Mouse (Mus musculus): ENCODE measurements around the gene Hbq1b.

The Hbq1b gene

DNA sequence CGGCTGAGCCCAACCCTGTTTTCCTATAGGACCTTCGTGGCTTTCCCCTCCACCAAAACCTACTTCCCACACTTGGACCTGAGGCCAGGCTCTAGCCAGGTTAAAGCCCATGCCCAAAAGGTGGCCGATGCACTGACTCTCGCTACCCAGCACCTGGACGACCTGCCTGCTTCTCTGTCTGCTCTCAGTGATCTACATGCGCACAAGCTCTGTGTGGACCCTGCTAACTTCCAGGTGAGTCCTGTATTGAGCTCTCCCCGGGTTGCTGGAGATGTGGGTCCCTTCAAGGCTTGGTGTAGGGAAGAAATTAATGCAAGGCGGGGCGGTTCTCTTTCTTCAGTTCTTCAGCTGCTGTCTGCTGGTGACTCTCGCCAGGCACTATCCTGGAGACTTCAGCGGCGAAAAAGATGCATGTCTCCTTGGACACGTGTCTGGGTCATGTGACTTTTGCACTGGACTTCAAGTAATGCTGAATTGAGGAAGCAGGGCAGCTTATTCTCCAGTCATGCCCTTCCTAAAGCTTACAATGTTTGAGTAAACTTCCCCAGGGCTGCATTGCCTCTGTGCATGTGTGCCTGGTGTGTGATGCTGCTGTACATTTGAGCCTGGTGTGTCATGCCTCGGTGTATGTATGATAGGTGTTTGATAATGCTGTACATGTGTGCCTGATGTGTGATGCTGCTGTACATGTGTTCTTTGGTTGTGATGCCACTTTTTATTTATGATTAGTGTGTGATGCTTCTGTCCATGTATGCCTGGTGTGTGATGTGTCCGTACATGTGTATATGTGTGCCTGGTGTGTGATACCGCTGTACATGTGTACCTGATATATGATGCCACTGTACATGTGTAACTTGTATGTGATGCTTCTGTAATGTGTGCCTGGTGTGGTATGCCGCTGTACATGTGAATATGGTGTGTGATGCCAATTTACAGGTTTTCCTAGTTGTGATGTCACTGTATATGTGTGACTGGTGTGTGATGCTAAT, 13.8 kb downstream of the Hbq1b start:
- DNase-seq (ENCODE audit: low read depth) = no peak

DNA sequence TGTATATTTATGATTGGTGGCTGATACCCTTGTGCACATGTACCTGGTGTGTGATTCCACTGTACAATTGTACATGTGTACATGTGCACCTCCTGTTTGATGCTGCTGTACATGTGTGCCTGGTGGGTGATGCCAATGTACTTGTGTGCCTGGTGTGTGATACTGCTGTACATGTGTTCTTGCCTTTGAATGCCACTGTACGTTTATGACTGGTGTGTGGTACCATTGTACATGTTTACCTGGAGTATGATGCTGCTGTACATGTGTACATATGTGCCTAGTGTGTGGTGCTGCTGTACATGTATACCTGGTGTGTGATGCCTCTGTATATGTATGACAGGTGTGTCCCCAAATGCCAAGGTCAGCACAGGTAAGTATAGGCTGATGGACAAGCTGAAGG, 14.7 kb downstream of the Hbq1b start:
- DNase-seq (ENCODE audit: low read depth) = no peak

GRCm38 (mm10) chr11:32302824-32303419, 16.2 kb downstream of the Hbq1b start:
- DNase-seq (ENCODE audit: low read depth) = no peak

GRCm38 (mm10) chr11:32303455-32303854, 16.7 kb downstream of the Hbq1b start:
- no peak for DNase-seq (ENCODE audit: low read depth)

DNA sequence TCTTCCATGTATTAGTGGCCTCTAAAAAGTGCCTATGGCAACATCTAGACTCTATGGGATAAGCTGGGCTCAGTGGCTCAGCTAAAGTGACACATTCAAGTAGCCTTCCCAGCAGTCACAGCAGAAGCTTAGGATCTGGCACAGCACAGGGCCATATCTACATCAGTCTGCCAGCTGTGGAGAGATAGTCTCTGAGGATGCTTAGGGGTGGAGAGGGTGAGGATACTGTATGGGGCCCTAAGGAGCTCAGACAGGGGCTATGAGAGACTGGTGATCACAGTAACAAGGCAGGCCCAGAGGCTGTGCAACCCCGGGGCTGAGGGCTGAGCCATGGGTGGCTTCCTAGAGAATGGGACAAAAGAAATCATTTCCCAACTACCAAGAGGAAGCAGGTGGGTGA, 20.2 kb downstream of the Hbq1b start:
- no peak for DNase-seq (ENCODE audit: low read depth)

GRCm38 (mm10) chr11:32309446-32309845, 22.7 kb downstream of the Hbq1b start:
- DNase-seq (ENCODE audit: low read depth) = no peak

DNA sequence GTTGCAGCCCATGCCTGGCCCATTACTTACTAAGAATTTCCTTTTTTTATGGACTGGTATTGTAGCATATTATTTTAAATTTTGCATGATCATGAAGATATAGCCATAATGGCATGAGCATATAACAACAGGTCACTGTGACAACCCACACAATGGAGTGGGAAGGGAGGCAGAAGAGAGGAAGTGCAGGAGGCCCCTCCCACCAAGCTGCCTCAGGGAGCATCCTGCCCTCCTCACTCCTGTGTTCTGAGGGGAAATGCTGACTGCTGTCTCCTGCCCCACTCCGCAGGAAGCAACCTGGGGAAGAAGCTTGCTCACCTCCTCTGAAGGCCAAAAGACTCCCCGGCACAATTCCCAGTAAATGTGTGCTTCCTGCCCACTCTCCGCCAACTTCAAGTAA, 23.2 kb downstream of the Hbq1b start:
- no peak for DNase-seq (ENCODE audit: low read depth)

DNA sequence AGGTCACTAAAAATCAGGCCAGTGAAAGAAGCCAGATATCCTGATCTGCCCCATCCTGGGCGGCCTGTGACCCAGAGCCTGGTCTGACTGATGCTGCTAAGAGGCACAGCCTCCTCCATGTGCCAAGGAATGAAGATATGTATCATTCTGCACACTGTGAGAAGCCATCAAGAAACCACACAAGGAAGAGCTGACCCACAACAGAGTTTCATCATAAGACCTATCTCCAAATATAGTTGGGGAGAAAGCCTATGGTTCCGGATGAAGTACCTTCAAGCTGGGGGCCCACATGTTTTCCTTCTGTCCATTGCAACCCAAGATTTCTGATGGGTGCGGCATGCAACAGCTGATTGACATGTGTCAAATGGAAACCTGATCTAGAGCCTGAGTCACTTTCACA, 29.2 kb downstream of the Hbq1b start:
- no peak for DNase-seq (ENCODE audit: low read depth)

GRCm38 (mm10) chr11:32320507-32321195, 33.9 kb downstream of the Hbq1b start:
- DNase-seq (ENCODE audit: low read depth) = peak; percentile 23

GRCm38 (mm10) chr11:32321196-32321565, 34.4 kb downstream of the Hbq1b start:
- DNase-seq (ENCODE audit: low read depth) = peak; percentile 24

GRCm38 (mm10) chr11:32324609-32325008, 37.8 kb downstream of the Hbq1b start:
- no peak for DNase-seq (ENCODE audit: low read depth)

DNA sequence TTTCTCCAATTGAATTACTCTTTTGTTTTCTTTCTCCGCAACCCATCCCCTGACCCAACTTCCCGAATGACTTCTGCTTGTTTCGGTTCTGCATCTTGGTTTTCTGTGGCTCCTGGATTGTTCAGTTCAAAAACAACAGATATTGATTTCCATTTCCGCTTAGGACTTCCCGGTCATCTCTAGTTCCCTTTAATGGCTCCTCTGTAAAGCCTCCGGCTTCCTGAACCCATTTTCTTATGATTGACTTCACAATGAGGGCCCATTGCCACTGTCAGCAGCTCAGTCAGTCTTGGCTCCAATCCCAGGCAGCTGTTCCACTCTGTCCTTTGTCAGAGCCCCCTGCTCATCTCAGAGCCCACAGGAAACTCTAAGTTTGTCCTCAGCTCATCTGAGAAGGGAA, 44.3 kb downstream of the Hbq1b start:
- no peak for DNase-seq (ENCODE audit: low read depth)

DNA sequence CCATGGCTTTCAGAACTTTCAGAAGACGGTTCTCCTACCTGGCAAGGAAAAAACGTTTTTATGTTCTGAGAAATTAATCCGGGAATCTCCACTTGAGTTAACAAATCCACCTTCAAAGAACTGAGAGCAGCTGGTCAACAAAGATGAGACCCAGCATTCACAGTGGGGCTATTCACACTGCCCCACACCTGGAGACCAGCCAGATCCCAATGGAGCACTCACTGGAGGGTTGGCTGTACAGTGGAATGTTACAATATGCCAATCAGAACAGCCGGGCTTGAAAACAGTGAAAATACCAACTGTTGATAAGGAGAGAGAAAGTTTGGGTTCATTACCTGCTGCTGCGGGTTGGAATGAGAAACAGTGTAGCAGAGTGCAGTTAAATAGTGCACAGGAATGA, 45.1 kb downstream of the Hbq1b start:
- DNase-seq (ENCODE audit: low read depth) = no peak

- no peak for DNase-seq (ENCODE audit: low read depth)
Measured at GRCm38 (mm10) chr11:32333235-32333634, 46.5 kb downstream of the Hbq1b start.

GRCm38 (mm10) chr11:32336435-32336907, 49.7 kb downstream of the Hbq1b start:
- peak; percentile 70 for DNase-seq (ENCODE audit: low read depth)
